Mouse (Mus musculus): ENCODE results near the gene Hs6st3. TPM values are rescaled to one million over a fixed set of nuclear protein-coding genes. Genes with fewer than 3 reads are reported as not detected.

Hs6st3 gene
- polyA plus RNA-seq, 1 experiment from 2014 or later: 1.3 TPM

GRCm38 (mm10) chr14:119137512-119137905, 632 bp upstream of the Hs6st3 start:
- WGBS: 0% methylated on average over 37 of the region's 38 CpGs
- H3K4me3 ChIP-seq (replicated peaks): peak overlapping the region; percentile 76
- no peaks in the 10 kb centered on the region for H3K9me3 ChIP-seq
- peak; percentile 91 for ATAC-seq
- H3K27me3 ChIP-seq: peaks cover 61% of the 10 kb centered on the region
- H3K4me2 ChIP-seq (replicated peaks): peak overlapping the region; percentile 99
- H3K27ac ChIP-seq: peak overlapping the region; percentile 19; the same call in 1 of the 2 replicates
- peak overlapping the region; percentile 72 for H3K9ac ChIP-seq (replicated peaks)
- peaks cover 23% of the 10 kb centered on the region for H3K4me1 ChIP-seq (replicated peaks)
- no peaks in the 10 kb centered on the region for H3K36me3 ChIP-seq

GRCm38 (mm10) chr14:119138786-119139100, 602 bp downstream of the Hs6st3 start:
- Histone ChIP-seq H3K27ac (no peak overlapping the region), H3K36me3 (no peaks in the 10 kb centered on the region), H3K4me1 (replicated peaks) (peaks cover 23% of the 10 kb centered on the region), H3K27me3 (peaks cover 66% of the 10 kb centered on the region), H3K4me2 (replicated peaks) (peak overlapping the region; percentile 99), H3K9me3 (no peaks in the 10 kb centered on the region), H3K4me3 (replicated peaks) (peak overlapping the region; percentile 76), H3K9ac (replicated peaks) (peak overlapping the region; percentile 72)
- ATAC-seq: peak; percentile 29
- WGBS: under 1% methylated on average over 20 of the region's 20 CpGs

DNA sequence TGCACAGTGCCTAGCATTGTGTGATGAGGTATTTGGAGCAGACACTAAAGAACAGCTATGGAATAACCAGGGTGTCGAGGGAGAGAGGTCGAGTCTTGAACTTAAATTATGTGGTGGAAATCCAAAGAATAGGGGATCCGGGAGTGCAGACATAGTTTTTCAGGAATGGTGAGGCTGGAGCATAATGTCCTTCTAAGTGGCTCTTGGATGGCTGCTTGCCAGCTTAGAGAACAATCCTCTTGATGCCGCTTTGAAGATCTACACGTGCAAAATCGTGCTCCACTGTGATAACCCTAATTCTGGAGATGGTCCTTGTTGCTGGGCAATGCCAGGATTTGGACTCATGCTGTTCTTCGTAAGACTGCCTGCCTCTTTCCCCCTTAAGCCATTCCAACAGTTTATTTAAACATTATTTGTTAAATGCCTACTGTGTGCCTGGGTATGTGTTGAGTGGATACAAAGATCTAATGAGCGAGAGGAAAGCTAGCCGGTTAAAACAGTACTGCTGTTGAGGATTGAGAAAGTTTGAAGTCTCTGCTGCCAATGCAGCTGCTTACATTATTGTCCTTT, 1.3 kb downstream of the Hs6st3 start:
- peaks cover 63% of the 10 kb centered on the region for H3K27me3 ChIP-seq
- H3K36me3 ChIP-seq: no peaks in the 10 kb centered on the region
- 37% methylated on average over 9 of the region's 9 CpGs for WGBS
- no peaks in the 10 kb centered on the region for H3K9me3 ChIP-seq
- peak overlapping the region; percentile 76 for H3K4me3 ChIP-seq (replicated peaks)
- peaks cover 23% of the 10 kb centered on the region for H3K4me1 ChIP-seq (replicated peaks)
- H3K27ac ChIP-seq: no peak overlapping the region
- H3K4me2 ChIP-seq (replicated peaks): peak overlapping the region; percentile 99
- H3K9ac ChIP-seq (replicated peaks): 0 out of 2 replicates have a peak overlapping the region, but pooled peaks have one; percentile 72
- peak; percentile 9; the same call in 1 of the 2 replicates for ATAC-seq

GRCm38 (mm10) chr14:119153088-119153487, 14.9 kb downstream of the Hs6st3 start:
- ATAC-seq: no peak
- WGBS: 70% methylated on average over 2 of the region's 2 CpGs

DNA sequence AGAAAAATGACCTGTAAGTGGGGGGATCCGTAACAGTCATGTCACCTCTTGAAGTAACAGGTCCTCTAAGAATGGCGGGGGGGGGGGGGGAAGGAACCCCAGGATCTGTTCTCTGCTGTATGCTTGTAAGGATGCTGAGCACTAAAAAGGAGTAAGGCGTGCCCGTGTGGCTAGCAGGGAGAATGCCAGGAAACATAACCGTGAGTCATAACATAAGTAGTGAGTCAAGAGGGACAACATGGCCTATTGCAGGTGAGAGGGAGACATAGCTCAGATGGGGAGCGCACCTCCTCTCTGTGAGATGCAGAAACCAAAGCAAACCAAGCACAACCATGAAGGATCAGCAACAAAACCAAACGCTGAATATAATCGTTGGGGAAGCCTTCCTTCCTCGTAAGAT, 55.8 kb downstream of the Hs6st3 start:
- no peak overlapping the region for H3K4me2 ChIP-seq (replicated peaks)
- H3K9me3 ChIP-seq: no peaks in the 10 kb centered on the region
- no peaks in the 10 kb centered on the region for H3K4me1 ChIP-seq (replicated peaks)
- no peak overlapping the region for H3K9ac ChIP-seq (replicated peaks)
- WGBS: 88% methylated on average over 9 of the region's 9 CpGs
- H3K36me3 ChIP-seq: no peaks in the 10 kb centered on the region
- no peak for ATAC-seq
- H3K27ac ChIP-seq: no peak overlapping the region
- no peak overlapping the region for H3K4me3 ChIP-seq (replicated peaks)
- no peaks in the 10 kb centered on the region for H3K27me3 ChIP-seq

More at GRCm38 (mm10) chr14:119153088-119153487, 14.9 kb downstream of the Hs6st3 start:
- Histone ChIP-seq H3K27ac (no peak overlapping the region), H3K9ac (replicated peaks) (no peak overlapping the region), H3K27me3 (no peaks in the 10 kb centered on the region), H3K4me2 (replicated peaks) (no peak overlapping the region), H3K4me1 (replicated peaks) (no peaks in the 10 kb centered on the region), H3K9me3 (peaks cover 6% of the 10 kb centered on the region), H3K36me3 (no peaks in the 10 kb centered on the region), H3K4me3 (replicated peaks) (no peak overlapping the region)

DNA sequence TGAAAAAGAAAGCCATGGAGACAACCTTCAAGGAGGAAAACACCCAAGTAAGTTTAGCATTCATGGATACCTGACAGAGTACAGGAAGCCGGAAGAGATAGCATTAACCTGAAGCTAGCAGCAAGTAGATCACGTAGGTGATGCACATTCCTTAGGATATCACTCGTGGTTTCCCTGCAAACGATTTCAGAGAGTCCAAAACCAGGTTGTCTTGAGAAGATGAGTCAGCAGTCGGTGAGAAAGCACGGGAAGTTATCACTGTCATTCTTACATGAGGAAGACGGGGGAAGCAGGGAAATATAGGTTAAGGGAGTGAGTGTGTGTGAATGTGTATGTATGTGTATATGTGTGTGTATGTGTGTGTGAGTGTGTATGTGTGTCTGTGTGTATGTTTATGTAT, 65.4 kb downstream of the Hs6st3 start:
- Histone ChIP-seq H3K36me3 (no peaks in the 10 kb centered on the region), H3K9ac (replicated peaks) (no peak overlapping the region), H3K4me1 (replicated peaks) (no peaks in the 10 kb centered on the region), H3K4me2 (replicated peaks) (no peak overlapping the region), H3K27ac (no peak overlapping the region), H3K27me3 (no peaks in the 10 kb centered on the region), H3K4me3 (replicated peaks) (no peak overlapping the region), H3K9me3 (no peaks in the 10 kb centered on the region)
- no peak for ATAC-seq
- WGBS: 94% methylated on average over 7 of the region's 7 CpGs

- Histone ChIP-seq H3K4me3 (replicated peaks) (no peak overlapping the region), H3K9ac (replicated peaks) (no peak overlapping the region), H3K27ac (no peak overlapping the region), H3K9me3 (no peaks in the 10 kb centered on the region), H3K27me3 (no peaks in the 10 kb centered on the region), H3K4me2 (replicated peaks) (no peak overlapping the region), H3K36me3 (no peaks in the 10 kb centered on the region), H3K4me1 (replicated peaks) (0 out of 2 replicates have a peak, but pooled peaks cover 2% of the 10 kb centered on the region)
- 79% methylated on average over 13 of the region's 13 CpGs for WGBS
- ATAC-seq: no peak
Measured at GRCm38 (mm10) chr14:119215576-119216309, 77.6 kb downstream of the Hs6st3 start.

- Histone ChIP-seq H3K4me3 (replicated peaks) (no peak overlapping the region), H3K36me3 (no peaks in the 10 kb centered on the region), H3K27ac (no peak overlapping the region), H3K4me2 (replicated peaks) (no peak overlapping the region), H3K9me3 (no peaks in the 10 kb centered on the region), H3K27me3 (no peaks in the 10 kb centered on the region), H3K4me1 (replicated peaks) (no peaks in the 10 kb centered on the region), H3K9ac (replicated peaks) (no peak overlapping the region)
- no peak for ATAC-seq
- WGBS: 87% methylated on average over 3 of the region's 3 CpGs
Measured at GRCm38 (mm10) chr14:119227709-119228338, 89.7 kb downstream of the Hs6st3 start.

DNA sequence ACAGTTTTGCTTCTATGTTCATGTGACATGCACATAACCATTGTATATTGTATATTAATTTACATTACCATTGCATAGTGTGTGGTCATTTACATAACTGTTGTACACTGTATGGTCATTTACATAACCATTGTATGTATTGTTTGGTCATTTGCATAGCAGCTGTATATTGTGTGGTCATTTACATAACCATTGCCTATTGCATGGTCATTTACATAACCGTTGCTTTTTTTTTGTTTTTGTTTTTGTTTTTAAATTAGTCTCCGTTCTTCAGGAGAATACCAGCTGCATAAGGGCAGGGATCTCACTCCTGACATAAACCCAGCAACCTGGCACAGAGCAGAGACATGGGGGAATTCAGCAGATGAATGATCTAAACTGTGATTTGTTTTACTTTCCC, 95.5 kb downstream of the Hs6st3 start:
- H3K4me3 ChIP-seq (replicated peaks): no peak overlapping the region
- H3K9me3 ChIP-seq: no peaks in the 10 kb centered on the region
- no peak overlapping the region for H3K9ac ChIP-seq (replicated peaks)
- 60% methylated on average over 2 of the region's 2 CpGs for WGBS
- no peak overlapping the region for H3K27ac ChIP-seq
- H3K36me3 ChIP-seq: no peaks in the 10 kb centered on the region
- H3K27me3 ChIP-seq: no peaks in the 10 kb centered on the region
- H3K4me1 ChIP-seq (replicated peaks): no peaks in the 10 kb centered on the region
- H3K4me2 ChIP-seq (replicated peaks): no peak overlapping the region
- peak; percentile 70; the same call in 1 of the 2 replicates for ATAC-seq

GRCm38 (mm10) chr14:119247131-119247530, 109.0 kb downstream of the Hs6st3 start:
- no peak for ATAC-seq
- Histone ChIP-seq H3K9ac (replicated peaks) (no peak overlapping the region), H3K4me2 (replicated peaks) (no peak overlapping the region), H3K36me3 (no peaks in the 10 kb centered on the region), H3K4me1 (replicated peaks) (no peaks in the 10 kb centered on the region), H3K27me3 (no peaks in the 10 kb centered on the region), H3K4me3 (replicated peaks) (no peak overlapping the region), H3K9me3 (peaks cover 5% of the 10 kb centered on the region; the same call in 1 of the 2 replicates), H3K27ac (no peak overlapping the region)
- 93% methylated on average over 6 of the region's 6 CpGs for WGBS

DNA sequence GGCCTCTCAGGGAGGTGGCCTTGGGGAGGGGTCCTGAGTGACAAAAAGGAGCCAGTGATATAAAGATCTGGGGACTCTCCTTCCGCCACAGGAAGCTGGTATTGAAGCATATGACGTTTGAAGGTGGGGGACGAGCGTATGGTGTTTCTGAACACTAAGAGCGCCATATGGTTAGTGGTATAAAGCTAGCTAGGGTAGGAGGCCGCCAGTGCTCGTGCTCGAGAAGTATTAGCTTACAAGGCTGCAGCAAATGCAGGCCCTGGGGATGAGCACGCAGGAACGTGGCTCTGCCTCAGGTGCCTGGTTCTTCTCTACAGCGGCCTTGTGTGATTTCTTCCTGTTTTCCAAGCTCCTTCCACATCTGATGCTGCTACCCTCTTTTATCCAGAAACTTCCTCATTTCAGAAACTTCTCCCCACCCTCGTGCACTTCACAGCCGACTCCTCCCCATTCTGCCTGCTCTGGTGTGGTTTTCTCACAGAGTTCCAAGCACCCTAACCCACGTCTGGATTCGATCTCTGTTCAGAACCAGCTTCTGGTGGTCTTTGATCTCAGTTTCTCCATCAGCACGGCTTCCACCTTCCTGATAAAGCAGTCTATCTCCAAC, 110.0 kb downstream of the Hs6st3 start:
- Histone ChIP-seq H3K4me3 (replicated peaks) (no peak overlapping the region), H3K36me3 (no peaks in the 10 kb centered on the region), H3K4me1 (replicated peaks) (no peaks in the 10 kb centered on the region), H3K27me3 (no peaks in the 10 kb centered on the region), H3K9me3 (peaks cover 5% of the 10 kb centered on the region; the same call in 1 of the 2 replicates), H3K9ac (replicated peaks) (no peak overlapping the region), H3K4me2 (replicated peaks) (no peak overlapping the region), H3K27ac (no peak overlapping the region)
- no peak for ATAC-seq
- WGBS: 88% methylated on average over 16 of the region's 16 CpGs

DNA sequence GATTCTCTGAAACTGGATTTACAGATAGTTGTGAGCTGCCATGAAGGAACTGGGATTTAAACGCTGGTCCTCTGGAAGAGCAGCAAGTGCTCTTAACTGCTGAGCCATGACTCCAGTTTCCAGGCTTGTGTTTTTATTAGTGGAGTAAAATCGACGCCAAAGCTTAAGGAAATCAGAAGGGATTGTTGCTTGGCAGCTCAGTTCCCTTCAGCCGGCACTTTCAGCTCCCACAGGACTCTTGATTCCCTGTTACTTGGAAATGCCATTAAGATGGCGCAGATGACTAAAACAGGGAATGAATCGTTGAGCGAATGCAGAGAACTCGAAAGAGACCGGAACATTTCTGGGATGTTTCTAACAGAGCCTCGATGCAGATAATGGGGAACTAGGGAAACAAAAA, 112.2 kb downstream of the Hs6st3 start:
- no peaks in the 10 kb centered on the region for H3K4me1 ChIP-seq (replicated peaks)
- H3K4me2 ChIP-seq (replicated peaks): no peak overlapping the region
- H3K9me3 ChIP-seq: peaks cover 5% of the 10 kb centered on the region; the same call in 1 of the 2 replicates
- WGBS: 81% methylated on average over 10 of the region's 10 CpGs
- no peaks in the 10 kb centered on the region for H3K27me3 ChIP-seq
- H3K27ac ChIP-seq: no peak overlapping the region
- no peak for ATAC-seq
- no peaks in the 10 kb centered on the region for H3K36me3 ChIP-seq
- H3K4me3 ChIP-seq (replicated peaks): no peak overlapping the region
- H3K9ac ChIP-seq (replicated peaks): no peak overlapping the region

Measured in midbrain, embryonic 13.5 days (tissue).